Mouse (Mus musculus) ES-E14 (cell line): ENCODE measurements around the gene Ugt1a7c.

Experiments
- HCFC1 ChIP-seq: IDR thresholded peaks from 2 replicates; pipeline ENCODE4 v1.6.1; 2012; ENCODE audit warnings: low read length, inconsistent platforms, borderline replicate concordance; ENCODE audit not compliant: insufficient read depth
- MAFK ChIP-seq: IDR thresholded peaks from 2 replicates; pipeline ENCODE4 v1.6.1; 2014; ENCODE audit warnings: mild to moderate bottlenecking, low read depth, low read length, inconsistent platforms; ENCODE audit not compliant: insufficient read depth
- ZC3H11A ChIP-seq: IDR thresholded peaks from 2 replicates; pipeline ENCODE4 v1.6.1; 2012; ENCODE audit warnings: low read depth, mild to moderate bottlenecking, inconsistent platforms, low read length, borderline replicate concordance
- ZNF384 ChIP-seq: IDR thresholded peaks from 2 replicates; pipeline ENCODE4 v1.6.1; 2012; ENCODE audit warnings: low read depth, low read length, inconsistent platforms

DNA sequence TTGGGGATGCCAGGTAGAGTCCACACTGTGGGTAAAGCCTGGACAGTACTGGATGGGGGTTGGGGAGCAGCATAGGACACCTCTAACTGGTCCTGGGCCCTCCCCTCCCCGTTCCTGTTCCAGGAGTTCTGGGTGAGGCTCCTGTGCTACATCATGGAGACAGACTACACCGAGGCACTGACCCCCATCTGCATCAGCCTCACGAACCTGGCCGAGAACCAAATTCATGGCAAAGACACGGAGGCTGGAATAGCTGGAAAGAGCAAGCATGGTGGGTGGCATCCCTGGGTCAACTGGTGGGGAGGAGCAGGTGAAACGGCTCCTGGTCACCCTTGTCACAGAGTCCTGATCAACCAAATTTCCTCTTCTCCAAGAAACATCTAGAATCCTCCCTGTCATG is 143.9 kb downstream of the Ugt1a7c start:
- TF ChIP-seq MAFK (no peak), ZNF384 (no peak), ZC3H11A (no peak), HCFC1 (no peak)
